In genomic region chr1:89302368-89302951, GRCm38 (mm10) we compare ENCODE assay signal across 9 mouse cellular contexts.
DNase-seq lines count a peak whose midpoint lies in the region; ATAC-seq and TF ChIP-seq lines count a peak whose summit lies in the region.
"Had no signal": no experiment of that assay in that cellular context is flagged by ENCODE, and none has a peak within 500 bp of the region (broad histone marks: within the 10 kb centered on the region; RNA-seq: fewer than 3 reads in every experiment).

No protein-coding gene starts in this region.

- peak overlapping the region; percentile 19; the same call in 1 of the 2 replicates for H3K4me2 ChIP-seq in neural tube, embryonic 12.5 days (replicated peaks)
- H3K4me2 ChIP-seq in hindbrain, embryonic 15.5 days = peak overlapping the region; percentile 33
- peak overlapping the region; percentile 37 for H3K4me2 ChIP-seq in lung, embryonic 14.5 days

- no peaks in the 10 kb centered on the region for H3K9me3 ChIP-seq in neural tube, embryonic 12.5 days
- H3K9me3 ChIP-seq in hindbrain, embryonic 15.5 days = no peaks in the 10 kb centered on the region
- no peaks in the 10 kb centered on the region for H3K9me3 ChIP-seq in lung, embryonic 14.5 days (ENCODE audit: low read depth, low read length)

- no peak for TF ChIP-seq POLR2A in small intestine, adult 2 months (IDR thresholded peaks at IDR 0.05; ENCODE audit: low read depth, low read length)

- H3K4me1 ChIP-seq in neural tube, embryonic 12.5 days = no peaks in the 10 kb centered on the region
- H3K4me1 ChIP-seq in hindbrain, embryonic 15.5 days (replicated peaks) = peaks cover 10% of the 10 kb centered on the region
- H3K4me1 ChIP-seq in lung, embryonic 14.5 days (ENCODE audit: insufficient read depth) = no peaks in the 10 kb centered on the region
- H3K4me1 ChIP-seq in small intestine, adult 2 months (ENCODE audit: control insufficient read depth, insufficient read depth, insufficient read length, low read length) = 0 out of 2 replicates have a peak, but pooled peaks cover 2% of the 10 kb centered on the region

- no peak overlapping the region for H3K27ac ChIP-seq in neural tube, embryonic 12.5 days
- H3K27ac ChIP-seq in hindbrain, embryonic 15.5 days (replicated peaks) = peak overlapping the region; percentile 55
- no peak overlapping the region for H3K27ac ChIP-seq in lung, embryonic 14.5 days (ENCODE audit: low read depth)
- H3K27ac ChIP-seq in small intestine, adult 2 months (ENCODE audit: insufficient read depth, low read depth, low read length) = no peak overlapping the region

- WGBS in neural tube, embryonic 12.5 days = 65% methylated on average over 20 of the region's 20 CpGs
- WGBS in hindbrain, embryonic 15.5 days = 40% methylated on average over 20 of the region's 20 CpGs
- WGBS in lung, embryonic 14.5 days = 49% methylated on average over 20 of the region's 20 CpGs
- 48% methylated on average over 20 of the region's 20 CpGs for WGBS in small intestine, adult 2 months

- H3K27me3 ChIP-seq in neural tube, embryonic 12.5 days (replicated peaks) = no peaks in the 10 kb centered on the region
- H3K27me3 ChIP-seq in hindbrain, embryonic 15.5 days = no peaks in the 10 kb centered on the region
- no peaks in the 10 kb centered on the region for H3K27me3 ChIP-seq in lung, embryonic 14.5 days (ENCODE audit: insufficient read depth, low read length)
- no peaks in the 10 kb centered on the region for H3K27me3 ChIP-seq in small intestine, adult 2 months (ENCODE audit: control insufficient read depth, insufficient read depth, low read length)

- H3K9ac ChIP-seq in neural tube, embryonic 12.5 days = no peak overlapping the region
- no peak overlapping the region for H3K9ac ChIP-seq in hindbrain, embryonic 15.5 days
- H3K9ac ChIP-seq in lung, embryonic 14.5 days = no peak overlapping the region

- no peaks in the 10 kb centered on the region for H3K36me3 ChIP-seq in neural tube, embryonic 12.5 days
- no peaks in the 10 kb centered on the region for H3K36me3 ChIP-seq in hindbrain, embryonic 15.5 days
- H3K36me3 ChIP-seq in lung, embryonic 14.5 days (ENCODE audit: insufficient read depth) = no peaks in the 10 kb centered on the region
- no peaks in the 10 kb centered on the region for H3K36me3 ChIP-seq in small intestine, adult 2 months (ENCODE audit: control insufficient read depth, insufficient read depth, low read length)

- no peak overlapping the region for H3K4me3 ChIP-seq in neural tube, embryonic 12.5 days
- no peak overlapping the region for H3K4me3 ChIP-seq in hindbrain, embryonic 15.5 days
- H3K4me3 ChIP-seq in lung, embryonic 14.5 days (ENCODE audit: low read depth, low read length) = no peak overlapping the region; the same call in 1 of the 2 replicates
- peak overlapping the region; percentile 24 for H3K4me3 ChIP-seq in small intestine, adult 2 months (ENCODE audit: low read depth, low read length)
- H3K4me3 ChIP-seq: erythroblast, embryonic 14.5 days had no signal

- no peak for TF ChIP-seq CTCF in lung, embryonic 14.5 days (IDR thresholded peaks at IDR 0.05; ENCODE audit: low read depth)
- TF ChIP-seq CTCF in small intestine, adult 2 months (IDR thresholded peaks at IDR 0.05; ENCODE audit: extremely low read depth, insufficient read length, insufficient replicate concordance, low read depth, low read length) = no peak

- DNase-seq in neural tube, embryonic 10.5 days (ENCODE audit: extremely low spot score, low spot score) = no peak
- peak; percentile 5 for DNase-seq in fibroblast of lung, adult 2 months (ENCODE audit: low read depth)
- DNase-seq in lung, embryonic 14.5 days = peak; percentile 39
- DNase-seq in ovary, postnatal 10 days (ENCODE audit: low spot score) = no peak
- no peak for DNase-seq in cerebellum, adult 9-11 months

- ATAC-seq in neural tube, embryonic 12.5 days (ENCODE audit: low FRiP score, low read depth) = no peak
- ATAC-seq in hindbrain, embryonic 15.5 days (ENCODE audit: low FRiP score, low read depth) = peak; percentile 71; the same call in 1 of the 2 replicates
- ATAC-seq in lung, embryonic 14.5 days (ENCODE audit: insufficient read depth) = peak; percentile 38; the same call in 1 of the 2 replicates

Comparison
In these comparisons a context has a peak if more than half of its experiments do, and no peak if none do; other contexts are left out.
1. DNase-seq: peak in fibroblast of lung, adult 2 months (single experiment) and lung, embryonic 14.5 days (single experiment); none in neural tube, embryonic 10.5 days (single experiment), ovary, postnatal 10 days (single experiment) and cerebellum, adult 9-11 months (single experiment).
2. Peak in every context shown above with its lines, with median percentiles within 50 percentile points of each other: H3K4me2 ChIP-seq.